Mouse (Mus musculus) bone marrow, adult 2 months (tissue): ENCODE measurements around the gene Med26.

ENCODE experiments used
- CTCF ChIP-seq: fragments of 200-500 bp; IDR thresholded peaks from 2 replicates; pipeline ENCODE4 v1.5.1; 2011; ENCODE audit warnings: low read length, control low read depth; ENCODE audit not compliant: control insufficient read depth, insufficient read depth
- POLR2A ChIP-seq: fragments of 200-500 bp; IDR thresholded peaks from 2 replicates; pipeline ENCODE4 v1.6.1; 2011; ENCODE audit warnings: low read depth, mild to moderate bottlenecking, control low read depth, low read length, borderline replicate concordance; ENCODE audit not compliant: control insufficient read depth

GRCm38 (mm10) chr8:72458457-72458856 is 89.6 kb downstream of the Med26 start:
- TF ChIP-seq POLR2A (no peak), CTCF (no peak)
